Mouse (Mus musculus): ENCODE measurements around the gene Chd6. TPM values are rescaled to one million over a fixed set of nuclear protein-coding genes. Genes with fewer than 3 reads are reported as not detected.

Chd6 gene
- total RNA-seq, 2 experiments from 2014 or later, result 46.8 to 70.6 TPM

- DNase-seq (ENCODE audit: extremely low spot score in 1 of 2, low spot score in 1 of 2), result no peak
Observed at GRCm38 (mm10) chr2:160940930-160941709, 167.8 kb downstream of the Chd6 start.

GRCm38 (mm10) chr2:160934451-160934850 is 174.4 kb downstream of the Chd6 start:
- no peak for DNase-seq (ENCODE audit: extremely low spot score in 1 of 2, low spot score in 1 of 2)

- DNase-seq (ENCODE audit: extremely low spot score in 1 of 2, low spot score in 1 of 2), result no peak
Observed at GRCm38 (mm10) chr2:160933890-160934289, 175.0 kb downstream of the Chd6 start.

- DNase-seq (ENCODE audit: extremely low spot score in 1 of 2, low spot score in 1 of 2), result no peak
Observed at GRCm38 (mm10) chr2:160932981-160933380, 175.9 kb downstream of the Chd6 start.

GRCm38 (mm10) chr2:160932325-160932724 is 176.6 kb downstream of the Chd6 start:
- no peak for DNase-seq (ENCODE audit: extremely low spot score in 1 of 2, low spot score in 1 of 2)

- DNase-seq (ENCODE audit: extremely low spot score in 1 of 2, low spot score in 1 of 2), result no peak
Observed at GRCm38 (mm10) chr2:160931378-160931777, 177.5 kb downstream of the Chd6 start.

- DNase-seq (ENCODE audit: extremely low spot score in 1 of 2, low spot score in 1 of 2), result no peak
Observed at GRCm38 (mm10) chr2:160925203-160925602, 183.7 kb downstream of the Chd6 start.

- DNase-seq (ENCODE audit: extremely low spot score in 1 of 2, low spot score in 1 of 2), result no peak
Observed at GRCm38 (mm10) chr2:160921285-160921684, 187.6 kb downstream of the Chd6 start.

- no peak for DNase-seq (ENCODE audit: extremely low spot score in 1 of 2, low spot score in 1 of 2)
Observed at GRCm38 (mm10) chr2:160918930-160919215, 190.0 kb downstream of the Chd6 start.

GRCm38 (mm10) chr2:160918154-160918929 is 190.5 kb downstream of the Chd6 start:
- DNase-seq (ENCODE audit: extremely low spot score in 1 of 2, low spot score in 1 of 2), result no peak

GRCm38 (mm10) chr2:160917313-160917712 is 191.6 kb downstream of the Chd6 start:
- DNase-seq (ENCODE audit: extremely low spot score in 1 of 2, low spot score in 1 of 2), result no peak

GRCm38 (mm10) chr2:160916714-160917113 is 192.2 kb downstream of the Chd6 start:
- no peak for DNase-seq (ENCODE audit: extremely low spot score in 1 of 2, low spot score in 1 of 2)

GRCm38 (mm10) chr2:160915821-160916610 is 192.9 kb downstream of the Chd6 start:
- no peak for DNase-seq (ENCODE audit: extremely low spot score in 1 of 2, low spot score in 1 of 2)

GRCm38 (mm10) chr2:160914656-160915055 is 194.2 kb downstream of the Chd6 start:
- DNase-seq (ENCODE audit: extremely low spot score in 1 of 2, low spot score in 1 of 2), result no peak

- no peak for DNase-seq (ENCODE audit: extremely low spot score in 1 of 2, low spot score in 1 of 2)
Observed at GRCm38 (mm10) chr2:160912231-160912671, 196.6 kb downstream of the Chd6 start, which contains the start of gene Emilin3. Gene Emilin3, minus strand, starts transcription at chr2:160912328.

GRCm38 (mm10) chr2:160911558-160912201 is 197.2 kb downstream of the Chd6 start:
- DNase-seq (ENCODE audit: extremely low spot score in 1 of 2, low spot score in 1 of 2), result no peak

- no peak for DNase-seq (ENCODE audit: extremely low spot score in 1 of 2, low spot score in 1 of 2)
Observed at GRCm38 (mm10) chr2:160910633-160911032, 198.2 kb downstream of the Chd6 start.

GRCm38 (mm10) chr2:160908607-160909006 is 200.3 kb downstream of the Chd6 start:
- no peak for DNase-seq (ENCODE audit: extremely low spot score in 1 of 2, low spot score in 1 of 2)

- no peak for DNase-seq (ENCODE audit: extremely low spot score in 1 of 2, low spot score in 1 of 2)
Observed at GRCm38 (mm10) chr2:160906101-160906500, 202.8 kb downstream of the Chd6 start.

GRCm38 (mm10) chr2:160905301-160905700 is 203.6 kb downstream of the Chd6 start:
- DNase-seq (ENCODE audit: extremely low spot score in 1 of 2, low spot score in 1 of 2), result no peak

Measured in layer of hippocampus, postnatal 25 days (tissue).